Mouse (Mus musculus) bone marrow macrophage, adult 2 months (primary cell): ENCODE measurements around the gene Acot12.

Experiments
- CTCF ChIP-seq: IDR thresholded peaks from 2 replicates; pipeline ENCODE4 v1.5.1; 2012; ENCODE audit warnings: low read depth, mild to moderate bottlenecking, low read length, moderate library complexity
- POLR2A ChIP-seq: IDR thresholded peaks from 2 replicates; pipeline ENCODE4 v1.6.1; 2012; ENCODE audit warnings: mild to moderate bottlenecking, low read depth, low read length, borderline replicate concordance

GRCm38 (mm10) chr13:91702337-91702736 is 39.0 kb upstream of the Acot12 start:
- TF ChIP-seq POLR2A (no peak), CTCF (no peak)
